Mouse (Mus musculus) liver, adult 2 months (tissue): Measurements from ENCODE around the gene Mindy4.

Source experiments
- CTCF ChIP-seq: fragments of 200-500 bp; IDR thresholded peaks from 2 replicates; pipeline ENCODE4 v1.5.1; 2011; ENCODE audit warnings: low read depth, low read length, control low read depth
- POLR2A ChIP-seq: fragments of 200-500 bp; IDR thresholded peaks from 2 replicates; pipeline ENCODE4 v1.6.1; 2011; ENCODE audit warnings: low read length, control low read depth; ENCODE audit not compliant: insufficient read depth; ENCODE audit errors: extremely low read depth

DNA sequence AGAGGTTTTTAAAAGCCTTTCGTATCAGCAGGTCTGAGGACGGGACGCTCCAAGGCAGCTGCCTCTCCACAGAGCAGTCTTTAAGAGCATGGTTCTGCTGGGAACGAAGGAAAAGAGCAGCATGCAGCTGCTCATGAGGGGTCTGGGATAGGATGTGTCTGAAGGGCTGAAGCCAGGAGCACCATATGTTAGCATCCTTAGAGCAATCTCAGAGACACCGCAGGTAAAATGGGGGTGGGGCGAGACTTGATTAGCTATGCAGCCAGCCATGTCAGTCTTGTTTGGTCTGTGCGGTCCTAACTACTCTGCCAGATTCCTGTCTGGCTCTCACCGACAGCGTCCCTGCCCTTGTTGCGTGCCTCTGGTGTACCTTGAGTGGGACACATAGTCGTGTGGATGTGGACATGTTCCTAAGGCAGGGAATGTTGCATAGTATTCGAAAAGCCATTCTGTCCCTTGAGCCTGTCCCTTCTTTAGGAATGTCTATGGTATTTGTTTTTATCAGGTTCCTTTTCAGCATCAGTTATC, 43.8 kb downstream of the Mindy4 start:
- TF ChIP-seq CTCF (no peak), POLR2A (no peak)
